ENCODE assay signal across 16 mouse cellular contexts in the genomic region with DNA sequence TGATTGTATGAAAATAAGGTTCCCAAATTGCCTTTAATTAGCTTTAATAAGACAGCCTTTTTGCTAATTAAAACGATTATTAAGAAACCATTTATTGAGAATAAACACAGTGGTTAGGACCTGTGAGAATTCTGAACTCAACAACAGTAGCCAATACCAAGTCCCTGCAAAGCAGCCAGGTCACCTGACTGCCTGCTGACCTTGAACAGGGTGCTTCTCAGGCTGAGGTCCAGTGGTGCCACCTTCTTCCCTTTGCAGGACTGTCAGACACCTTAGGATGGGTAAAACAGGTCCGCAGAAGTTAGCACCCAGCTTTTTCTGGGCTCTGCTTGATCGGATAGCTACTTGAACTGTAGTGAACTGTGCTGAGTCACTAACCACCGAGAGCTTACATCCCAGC. TPM values are rescaled to one million over a fixed set of nuclear protein-coding genes. Genes with fewer than 3 reads are reported as not detected.
DNase-seq lines count a peak whose midpoint lies in the region; ATAC-seq lines count a peak whose summit lies in the region.
"Had no signal": no experiment of that assay in that cellular context is flagged by ENCODE, and none has a peak within 500 bp of the region (broad histone marks: within the 10 kb centered on the region; RNA-seq: fewer than 3 reads in every experiment).

No protein-coding gene starts in this region.

- DNase-seq in hindbrain, embryonic 11.5 days (ENCODE audit: low spot score) = no peak
- no peak for DNase-seq in liver, embryonic 11.5 days (ENCODE audit: low spot score)
- no peak for DNase-seq in lung, postnatal 14 days
- no peak for DNase-seq in left cerebral cortex, postnatal 4 days
- DNase-seq: adrenal gland, postnatal 36 days; cerebellum, adult 2 months; gastrocnemius, postnatal 25 days; lung, postnatal 10 days; right cerebral cortex, adult 18-20 months had no signal

- 36% methylated on average over 4 of the region's 4 CpGs for WGBS in hindbrain, embryonic 13.5 days
- WGBS in hindbrain, embryonic 11.5 days = 32% methylated on average over 4 of the region's 4 CpGs
- 13% methylated on average over 4 of the region's 4 CpGs for WGBS in liver, embryonic 12.5 days (ENCODE audit: insufficient replicate concordance)
- 24% methylated on average over 4 of the region's 4 CpGs for WGBS in liver, embryonic 11.5 days
- WGBS in limb, embryonic 15.5 days = 50% methylated on average over 4 of the region's 4 CpGs

- H3K36me3 ChIP-seq in hindbrain, embryonic 13.5 days = no peaks in the 10 kb centered on the region
- H3K36me3 ChIP-seq in hindbrain, embryonic 11.5 days (ENCODE audit: control insufficient read depth, insufficient read depth, low read length) = no peaks in the 10 kb centered on the region
- no peaks in the 10 kb centered on the region for H3K36me3 ChIP-seq in liver, embryonic 12.5 days
- H3K36me3 ChIP-seq in liver, embryonic 11.5 days (ENCODE audit: control insufficient read depth, insufficient read depth, low read length) = no peaks in the 10 kb centered on the region
- 0 out of 2 replicates have a peak, but pooled peaks cover 3% of the 10 kb centered on the region for H3K36me3 ChIP-seq in limb, embryonic 15.5 days
- H3K36me3 ChIP-seq: embryonic facial prominence, embryonic 15.5 days; liver, embryonic 15.5 days had no signal

- intact Hi-C loops in left cerebral cortex, postnatal 4 days (cut with DNase I) = no loop called here

- peaks cover 15% of the 10 kb centered on the region for H3K27me3 ChIP-seq in hindbrain, embryonic 13.5 days
- peaks cover 17% of the 10 kb centered on the region for H3K27me3 ChIP-seq in hindbrain, embryonic 11.5 days (ENCODE audit: control insufficient read depth, insufficient read depth, low read length)
- peaks cover 65% of the 10 kb centered on the region for H3K27me3 ChIP-seq in liver, embryonic 12.5 days (replicated peaks)
- peaks cover 46% of the 10 kb centered on the region for H3K27me3 ChIP-seq in liver, embryonic 11.5 days (replicated peaks; ENCODE audit: control insufficient read depth, insufficient read depth, low read length)
- no peaks in the 10 kb centered on the region for H3K27me3 ChIP-seq in limb, embryonic 15.5 days
- H3K27me3 ChIP-seq: Patski had no signal

- peaks cover 56% of the 10 kb centered on the region for H3K4me1 ChIP-seq in hindbrain, embryonic 13.5 days (replicated peaks)
- H3K4me1 ChIP-seq in hindbrain, embryonic 11.5 days (replicated peaks; ENCODE audit: control insufficient read depth, insufficient read depth, low read length) = peaks cover 11% of the 10 kb centered on the region
- H3K4me1 ChIP-seq in liver, embryonic 12.5 days = peaks cover 34% of the 10 kb centered on the region
- peaks cover 22% of the 10 kb centered on the region for H3K4me1 ChIP-seq in liver, embryonic 11.5 days (replicated peaks; ENCODE audit: control insufficient read depth, insufficient read depth, low read length)
- H3K4me1 ChIP-seq in limb, embryonic 15.5 days = peaks cover 43% of the 10 kb centered on the region

- H3K27ac ChIP-seq in hindbrain, embryonic 13.5 days = 0 out of 2 replicates have a peak overlapping the region, but pooled peaks have one; percentile 97
- no peak overlapping the region for H3K27ac ChIP-seq in hindbrain, embryonic 11.5 days (ENCODE audit: low read depth, low read length)
- no peak overlapping the region for H3K27ac ChIP-seq in liver, embryonic 12.5 days
- H3K27ac ChIP-seq in liver, embryonic 11.5 days (ENCODE audit: low read depth, low read length) = no peak overlapping the region
- 0 out of 2 replicates have a peak overlapping the region, but pooled peaks have one; percentile 12 for H3K27ac ChIP-seq in limb, embryonic 15.5 days
- H3K27ac ChIP-seq: liver, embryonic 15.5 days had no signal

- ATAC-seq in hindbrain, embryonic 13.5 days (ENCODE audit: low FRiP score) = no peak
- no peak for ATAC-seq in hindbrain, embryonic 11.5 days (ENCODE audit: low FRiP score)
- ATAC-seq in liver, embryonic 12.5 days = no peak
- ATAC-seq in liver, embryonic 11.5 days (replicated peaks; ENCODE audit: low FRiP score) = no peak
- peak; percentile 53 for ATAC-seq in common myeloid progenitor, adult 5-6 weeks (replicated peaks; ENCODE audit: low read depth, poor library complexity, severe bottlenecking)
- ATAC-seq in limb, embryonic 15.5 days (ENCODE audit: insufficient number of reproducible peaks, low FRiP score, low TSS enrichment, low read depth) = no peak
- ATAC-seq: Patski had no signal

- H3K9me3 ChIP-seq in hindbrain, embryonic 13.5 days = no peaks in the 10 kb centered on the region
- no peaks in the 10 kb centered on the region for H3K9me3 ChIP-seq in hindbrain, embryonic 11.5 days (ENCODE audit: control insufficient read depth, low read length)
- H3K9me3 ChIP-seq in liver, embryonic 12.5 days (replicated peaks) = no peaks in the 10 kb centered on the region
- H3K9me3 ChIP-seq in liver, embryonic 11.5 days (ENCODE audit: control insufficient read depth, low read length) = no peaks in the 10 kb centered on the region
- no peaks in the 10 kb centered on the region for H3K9me3 ChIP-seq in limb, embryonic 15.5 days
- H3K9me3 ChIP-seq: embryonic facial prominence, embryonic 15.5 days; liver, embryonic 15.5 days had no signal

- no peak overlapping the region for H3K4me2 ChIP-seq in hindbrain, embryonic 13.5 days
- no peak overlapping the region for H3K4me2 ChIP-seq in hindbrain, embryonic 11.5 days (replicated peaks; ENCODE audit: low read depth, low read length)
- H3K4me2 ChIP-seq in liver, embryonic 12.5 days = 0 out of 2 replicates have a peak overlapping the region, but pooled peaks have one; percentile 18
- H3K4me2 ChIP-seq in liver, embryonic 11.5 days = no peak overlapping the region
- no peak overlapping the region for H3K4me2 ChIP-seq in limb, embryonic 15.5 days
- H3K4me2 ChIP-seq: embryonic facial prominence, embryonic 15.5 days; liver, embryonic 15.5 days had no signal

- no peak overlapping the region for H3K4me3 ChIP-seq in hindbrain, embryonic 13.5 days
- no peak overlapping the region for H3K4me3 ChIP-seq in hindbrain, embryonic 11.5 days (ENCODE audit: low read depth, low read length)
- H3K4me3 ChIP-seq in liver, embryonic 12.5 days = no peak overlapping the region
- no peak overlapping the region for H3K4me3 ChIP-seq in liver, embryonic 11.5 days (ENCODE audit: low read depth, low read length)
- no peak overlapping the region for H3K4me3 ChIP-seq in limb, embryonic 15.5 days
- H3K4me3 ChIP-seq: embryonic facial prominence, embryonic 15.5 days; liver, embryonic 15.5 days had no signal

- H3K9ac ChIP-seq in hindbrain, embryonic 13.5 days = no peak overlapping the region
- no peak overlapping the region for H3K9ac ChIP-seq in hindbrain, embryonic 11.5 days (ENCODE audit: low read depth, low read length)
- no peak overlapping the region for H3K9ac ChIP-seq in liver, embryonic 12.5 days
- no peak overlapping the region for H3K9ac ChIP-seq in liver, embryonic 11.5 days (ENCODE audit: low read depth, low read length)
- H3K9ac ChIP-seq in limb, embryonic 15.5 days = no peak overlapping the region
- H3K9ac ChIP-seq: embryonic facial prominence, embryonic 15.5 days; liver, embryonic 15.5 days had no signal

RNA-seq across cellular contexts. Expression of a gene that starts 22.5 kb away (rescaled TPM):
- polyA plus RNA-seq in hindbrain, embryonic 13.5 days (2015; fragmentation: Nextera tagmentation; extraction: Ambion mirVana) = 26.0 and 27.5 TPM in 2 replicates
- polyA plus RNA-seq in hindbrain, embryonic 11.5 days (2014; fragmentation: Nextera tagmentation; extraction: Ambion mirVana) = 21.3 and 24.8 TPM in 2 replicates
- 1.8 and 3.6 TPM in 2 replicates for polyA plus RNA-seq in liver, embryonic 12.5 days (2016; fragmentation: Nextera tagmentation; extraction: Ambion mirVana)
- 3.9 and 4.0 TPM in 2 replicates for polyA plus RNA-seq in liver, embryonic 11.5 days (2014; fragmentation: Nextera tagmentation; extraction: Ambion mirVana)
- not detected in 2 replicates for total RNA-seq in common myeloid progenitor, adult 5-6 weeks (2017)
- 48.2 and 72.5 TPM in 2 replicates for polyA plus RNA-seq in limb, embryonic 15.5 days (2015; fragmentation: Nextera tagmentation; extraction: Ambion mirVana)
- 10 to 100 TPM; 36.7 to 39.6 TPM for total RNA-seq in left cerebral cortex, postnatal 4 days (2021)

Comparison
In these comparisons a context has a peak if more than half of its experiments do, and no peak if none do; other contexts are left out.
1. H3K27ac ChIP-seq: peak in hindbrain, embryonic 13.5 days (single experiment) and limb, embryonic 15.5 days (single experiment); none in hindbrain, embryonic 11.5 days (single experiment), liver, embryonic 12.5 days (single experiment) and liver, embryonic 11.5 days (single experiment).